Mouse (Mus musculus) ovary, adult 2 months (tissue): Measurements from ENCODE around the gene Sdf2. TPM values are rescaled to one million over a fixed set of nuclear protein-coding genes. Genes with fewer than 3 reads are reported as not detected.

Experiments used
- polyA plus RNA-seq: library from polyadenylated mRNA; depleted of rRNA; stranded (reverse); fragments of >200 nt; gene quantifications from 2 replicates; pipeline ENCODE4 v1.2.3, GENCODE M21; 2012; rRNA removed

The Sdf2 gene
- polyA plus RNA-seq = 160 and 201 TPM in 2 replicates

DNA sequence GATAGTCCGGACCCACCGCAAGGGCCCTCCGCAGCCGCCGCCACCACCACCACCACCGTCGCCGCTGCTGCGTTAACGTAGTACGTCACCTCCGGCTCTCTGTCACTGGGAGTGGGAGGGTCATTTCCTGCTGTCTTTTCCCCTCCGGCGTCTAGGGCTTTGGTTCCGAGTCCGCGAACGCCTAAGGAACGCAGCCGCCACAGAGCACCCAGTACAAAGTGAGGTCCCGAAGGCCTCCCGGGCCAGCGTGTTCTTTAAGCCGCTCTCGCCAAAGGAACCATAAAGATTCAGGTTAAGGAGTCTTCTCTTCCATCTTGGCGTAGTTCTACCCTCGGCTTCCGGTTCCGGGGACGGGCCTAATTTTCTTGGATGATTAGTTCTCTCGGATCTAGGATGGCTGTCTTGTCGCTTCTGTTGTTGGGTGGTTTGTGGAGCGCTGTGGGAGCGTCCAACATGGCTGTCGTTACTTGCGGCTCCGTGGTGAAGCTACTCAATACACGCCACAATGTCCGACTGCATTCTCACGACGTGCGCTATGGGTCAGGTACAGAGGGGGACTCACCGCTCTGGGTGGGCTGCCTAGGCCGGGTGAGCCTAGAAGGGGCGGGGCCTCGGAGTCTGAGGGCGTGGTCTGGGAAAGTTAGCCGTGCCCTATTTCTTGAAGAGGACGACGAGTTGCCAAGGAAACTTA is at the start of gene Sdf2, which contains the start of gene Supt6:
Gene Sdf2, plus strand, starts transcription at position 120 of the 691 bp plus-strand sequence.
Gene Supt6, minus strand, starts transcription at position 361 of the 691 bp plus-strand sequence.

DNA sequence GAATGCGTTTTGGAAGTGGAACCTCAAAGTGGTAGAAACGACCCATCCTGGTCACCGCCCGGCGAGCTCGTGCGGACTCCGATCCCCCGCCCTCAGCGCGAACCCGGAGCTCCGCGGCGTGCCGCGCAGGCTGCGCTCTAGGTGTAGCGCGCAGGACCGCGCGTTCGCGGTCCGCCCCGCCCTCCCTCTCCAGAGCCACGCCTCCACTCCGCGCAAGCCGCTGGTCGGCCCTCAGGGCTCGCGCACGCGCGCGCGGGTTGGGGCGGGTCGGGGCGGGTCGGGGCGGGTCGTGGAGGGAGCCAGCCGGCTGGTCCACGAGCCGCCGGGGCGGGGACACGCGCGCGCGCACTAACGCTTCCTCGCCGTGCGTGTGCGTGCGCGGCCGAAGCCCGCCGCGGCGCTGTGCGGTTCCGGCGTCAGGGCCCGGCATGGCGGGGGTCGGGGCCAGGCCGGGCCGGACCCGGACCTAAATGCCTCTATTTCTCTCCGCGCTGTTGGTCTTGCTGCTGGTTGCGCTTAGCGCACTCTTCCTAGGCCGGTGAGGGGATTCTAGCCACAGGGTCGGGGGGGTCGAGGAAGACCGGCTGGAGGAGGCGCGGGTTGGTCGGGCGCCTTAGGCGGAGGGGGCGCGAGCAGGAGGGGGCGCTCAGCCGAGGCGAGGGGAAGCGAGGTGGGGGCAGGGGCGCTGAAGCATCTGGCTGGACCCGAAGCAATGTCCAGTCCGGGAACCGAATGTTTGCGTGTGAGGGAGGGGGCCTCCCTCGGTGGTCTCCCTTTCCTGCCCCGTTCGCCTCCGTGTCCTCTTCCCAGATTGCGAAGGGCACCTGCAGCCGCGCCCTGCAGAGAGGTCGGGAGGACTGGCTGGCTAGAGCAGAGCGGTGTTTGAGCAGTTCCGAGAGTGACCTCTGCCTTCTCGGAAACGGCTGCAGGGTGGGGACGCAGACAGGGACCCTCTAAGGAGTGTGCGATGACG is 16.1 kb downstream of the Sdf2 start, which contains the start of gene 2610507B11Rik:
Gene 2610507B11Rik, plus strand, starts transcription at position 373 of the 973 bp plus-strand sequence.

DNA sequence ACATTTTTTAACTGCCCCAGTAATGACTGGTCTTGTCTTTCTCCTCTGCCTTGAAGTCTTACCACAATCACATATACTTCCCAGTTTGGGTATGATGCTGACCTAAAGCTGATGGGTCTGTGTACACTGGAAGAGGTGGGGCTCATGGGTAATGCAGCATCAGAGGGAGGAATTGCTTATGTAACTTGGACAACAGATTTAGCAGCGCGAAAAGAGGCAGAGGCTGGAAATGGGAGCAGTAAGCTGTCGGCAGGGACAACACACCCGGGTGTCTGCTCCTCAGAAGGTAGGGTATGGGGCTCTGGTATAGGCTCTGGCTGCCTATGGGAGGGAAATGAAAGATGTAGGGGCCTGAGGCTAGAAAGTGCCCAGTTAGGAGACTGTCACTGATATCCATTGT is 45.1 kb downstream of the Sdf2 start, which contains the start of gene BC030499:
Gene BC030499, plus strand, starts transcription at position 188 of the 400 bp plus-strand sequence.

DNA sequence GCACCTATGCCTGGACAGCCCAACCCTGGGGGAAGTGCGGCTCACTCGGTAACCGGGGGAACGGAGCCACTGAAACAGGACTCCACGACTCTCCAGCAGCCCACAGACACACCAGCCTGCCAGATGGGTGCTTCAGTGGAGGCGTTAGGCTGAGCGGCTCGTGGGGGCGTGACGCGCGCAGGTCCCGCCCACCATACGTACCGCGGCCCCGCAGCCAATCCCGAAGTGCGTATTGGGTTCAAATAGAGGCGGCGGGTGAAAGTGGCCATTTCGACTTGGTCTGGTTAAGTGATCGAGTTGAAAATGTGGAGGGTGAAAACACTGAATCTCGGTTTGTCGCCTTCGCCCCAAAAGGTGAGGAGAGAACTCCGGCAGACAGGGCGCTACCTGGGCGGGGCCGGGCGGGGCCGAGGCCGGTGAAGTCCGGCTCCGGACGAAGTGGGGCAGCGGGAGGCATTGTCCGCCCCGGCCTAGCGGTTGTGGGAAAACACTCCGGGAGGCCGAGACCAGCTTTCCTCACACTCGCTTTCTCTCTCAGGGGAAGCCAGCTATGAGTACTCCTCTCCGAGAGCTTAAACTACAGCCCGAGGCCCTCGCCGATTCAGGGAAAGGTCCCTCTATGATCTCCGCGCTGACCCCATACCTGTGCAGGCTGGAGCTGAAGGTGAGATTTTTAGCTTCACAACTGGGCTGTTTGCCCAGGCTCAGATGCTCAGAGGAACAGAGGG is 56.0 kb downstream of the Sdf2 start, which contains the start of gene Spag5:
Gene Spag5, plus strand, starts transcription at position 173 of the 728 bp plus-strand sequence.

Other genes starting within 250 kb of the Sdf2 start
- gene Dhrs13, start 213.5 kb upstream of the Sdf2 start, polyA plus RNA-seq = 19.7 TPM in 2 replicates
- 130 and 137 TPM in 2 replicates for gene Flot2, start 207.8 kb upstream of the Sdf2 start, polyA plus RNA-seq
- gene Eral1, start 165.4 kb upstream of the Sdf2 start, polyA plus RNA-seq = 38.3 and 49.4 TPM in 2 replicates
- gene Fam222b, start 151.1 kb upstream of the Sdf2 start, polyA plus RNA-seq = 30.4 and 47.6 TPM in 2 replicates
- gene Traf4, start 80.2 kb upstream of the Sdf2 start, polyA plus RNA-seq = 122 and 141 TPM in 2 replicates
- gene Nek8, start 69.1 kb upstream of the Sdf2 start, polyA plus RNA-seq = 34.2 and 34.3 TPM in 2 replicates
- 100 and 122 TPM in 2 replicates for gene Tlcd1, start 69.0 kb upstream of the Sdf2 start, polyA plus RNA-seq
- 166 and 182 TPM in 2 replicates for gene Rpl23a, start 62.2 kb upstream of the Sdf2 start, polyA plus RNA-seq
- gene Rab34, start 57.3 kb upstream of the Sdf2 start, polyA plus RNA-seq = 162 and 227 TPM in 2 replicates
- 0.90 and 1.1 TPM in 2 replicates for gene Proca1, start 52.4 kb upstream of the Sdf2 start, polyA plus RNA-seq
- 17.8 and 25.3 TPM in 2 replicates for gene Supt6, start 241 bp downstream of the Sdf2 start, polyA plus RNA-seq
- 88.4 and 89.1 TPM in 2 replicates for gene 2610507B11Rik, start 16.0 kb downstream of the Sdf2 start, polyA plus RNA-seq
- 0.15 and 0.23 TPM in 2 replicates for gene BC030499, start 45.1 kb downstream of the Sdf2 start, polyA plus RNA-seq
- gene Spag5, start 55.8 kb downstream of the Sdf2 start, polyA plus RNA-seq = 11.1 and 11.4 TPM in 2 replicates
- gene Aldoc, start 77.2 kb downstream of the Sdf2 start, polyA plus RNA-seq = 67.1 and 68.0 TPM in 2 replicates
- 107 and 137 TPM in 2 replicates for gene Pigs, start 82.7 kb downstream of the Sdf2 start, polyA plus RNA-seq
- gene Unc119, start 97.7 kb downstream of the Sdf2 start, polyA plus RNA-seq = 97.4 and 148 TPM in 2 replicates
- gene Foxn1, start 140.8 kb downstream of the Sdf2 start, polyA plus RNA-seq = not detected in 2 replicates
- 1.8 TPM in 2 replicates for gene Slc13a2, start 176.5 kb downstream of the Sdf2 start, polyA plus RNA-seq
- gene Slc46a1, start 220.0 kb downstream of the Sdf2 start, polyA plus RNA-seq = 45.6 and 45.9 TPM in 2 replicates